Mouse (Mus musculus): ENCODE data around the gene Gnaq. TPM values are rescaled to one million over a fixed set of nuclear protein-coding genes. Genes with fewer than 3 reads are reported as not detected.

Gene Gnaq
- total and polyA plus RNA-seq, 3 experiments: 8.1 to 12.9 (median 8.2) TPM

DNA sequence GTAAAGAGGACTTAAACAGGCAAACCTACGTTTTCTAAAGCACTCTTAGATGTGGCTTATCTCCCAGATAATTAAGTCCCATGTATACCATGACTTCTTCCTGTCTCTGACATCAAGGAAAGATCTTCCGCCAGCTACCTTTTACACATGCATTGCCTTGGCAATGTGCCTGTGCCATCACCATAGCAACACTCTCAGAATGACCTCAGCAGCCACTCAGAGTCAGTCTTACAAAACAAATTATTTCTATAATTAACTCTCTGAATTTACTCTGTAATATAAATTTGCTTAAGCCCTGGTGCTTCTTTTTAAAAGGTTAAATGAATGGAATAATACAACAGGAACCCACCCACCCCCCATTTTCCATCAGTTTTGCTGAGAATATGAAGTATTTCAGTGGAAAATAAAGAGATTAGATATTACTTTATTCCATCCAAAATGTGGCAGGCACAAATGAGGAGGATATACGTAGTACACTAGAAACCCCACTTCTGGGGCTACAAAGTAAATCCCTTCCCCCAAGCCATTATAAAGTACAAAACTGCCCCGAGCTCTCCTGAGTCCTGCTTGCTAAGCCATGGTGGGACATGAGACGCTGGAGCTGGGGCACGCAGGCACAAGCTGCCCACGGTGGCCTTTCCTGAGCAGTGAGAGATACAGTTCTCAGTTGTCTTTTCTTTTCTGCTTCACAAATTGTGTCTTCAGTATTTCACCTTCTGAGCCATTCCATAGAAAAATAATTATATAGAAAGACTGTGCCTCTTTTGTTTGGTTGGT lies 195.6 kb downstream of the Gnaq start:
- Histone ChIP-seq H3K27ac (ENCODE audit: insufficient read depth, low read depth) (peak overlapping the region; percentile 86), H3K4me3 (replicated peaks in 1 of 3; ENCODE audit: low read depth in 2 of 3, low read length in 2 of 3, poor library complexity in 1 of 3) (peak overlapping the region in 2 of 3 experiments; percentile 6 to 17), H3K4me2 (ENCODE audit: insufficient read depth, low read depth, poor library complexity, severe bottlenecking) (peak overlapping the region; percentile 96), H3K79me2 (replicated peaks; ENCODE audit: control insufficient read depth, extremely low read depth, insufficient read depth, poor library complexity, severe bottlenecking) (0 out of 2 replicates have a peak, but pooled peaks cover 3% of the 10 kb centered on the region), H3K36me3 (replicated peaks in 1 of 2; ENCODE audit: control insufficient read depth in 1 of 2, insufficient read depth in 1 of 2, low read length in 1 of 2) (peaks cover 0 to 14% of the 10 kb centered on the region in 2 experiments), H3K27me3 (replicated peaks) (no peaks in the 10 kb centered on the region), H3K4me1 (ENCODE audit: control insufficient read depth in 1 of 2, insufficient read depth in 2 of 2) (peaks cover 8 to 77% of the 10 kb centered on the region in 2 experiments; a peak in 3 of 4 replicates), H3K9me3 (replicated peaks; ENCODE audit: low read length) (no peaks in the 10 kb centered on the region), H3K9ac (ENCODE audit: insufficient read depth, low read depth) (peak overlapping the region; percentile 91)
- in situ Hi-C loops (cut with MboI; ENCODE audit: low pct_ligation_motif_present, low pct_unique_long_range_greater_than_20kb, low sequenced_read_pairs): loop anchor here (10.0 to 25.0 kb wide), 3 partner anchors 63 to 266 kb away; partner anchors contain the start of gene Gnaq
- dilution Hi-C loops (cut with MboI; ENCODE audit: extremely low pct_ligation_motif_present, extremely low pct_unique_long_range_greater_than_20kb, low sequenced_read_pairs): no loop called here
- TF ChIP-seq USF2 (conservative IDR thresholded peaks at IDR 0.05; ENCODE audit: low read depth, low read length): no peak
- peak; percentile 87 for TF ChIP-seq MEF2A (IDR thresholded peaks at IDR 0.05; ENCODE audit: borderline replicate concordance, low read depth, low read length)
- TF ChIP-seq PAX5 (IDR thresholded peaks at IDR 0.05; ENCODE audit: low read length): no peak
- no peak for TF ChIP-seq RCOR1 (conservative IDR thresholded peaks at IDR 0.05; ENCODE audit: low read depth, low read length)
- TF ChIP-seq UBTF (IDR thresholded peaks at IDR 0.05; ENCODE audit: low read depth, low read length): no peak
- TF ChIP-seq NELFE (IDR thresholded peaks at IDR 0.05; ENCODE audit: low read depth, low read length): no peak; the same call in 1 of the 2 replicates
- TF ChIP-seq TBP (conservative IDR thresholded peaks at IDR 0.05; ENCODE audit: low read depth, low read length): peak; percentile 50; the same call in 1 of the 2 replicates
- no peak for TF ChIP-seq USF1 (IDR thresholded peaks at IDR 0.05; ENCODE audit: low read depth, low read length)
- no peak for TF ChIP-seq RAD21 (IDR thresholded peaks at IDR 0.05; ENCODE audit: low read depth, low read length)
- TF ChIP-seq JUND (conservative IDR thresholded peaks at IDR 0.05; ENCODE audit: low read depth, low read length): peak; percentile 94
- no peak for TF ChIP-seq KAT2A (IDR thresholded peaks at IDR 0.05; ENCODE audit: insufficient replicate concordance, low read length)
- TF ChIP-seq NRF1 (IDR thresholded peaks at IDR 0.05; ENCODE audit: low read depth, low read length): no peak
- no peak for TF ChIP-seq MAFK (IDR thresholded peaks at IDR 0.05; ENCODE audit: insufficient replicate concordance, low read length)
- peak; percentile 90 for TF ChIP-seq MXI1 (IDR thresholded peaks at IDR 0.05; ENCODE audit: low read depth, low read length)
- no peak for TF ChIP-seq GABPA (IDR thresholded peaks at IDR 0.05; ENCODE audit: insufficient replicate concordance, low read depth, low read length)
- TF ChIP-seq JUN (IDR thresholded peaks at IDR 0.05; ENCODE audit: insufficient read depth, low read depth, low read length): peak; percentile 95
- TF ChIP-seq E2F4 (IDR thresholded peaks at IDR 0.05; ENCODE audit: insufficient replicate concordance, low read depth, low read length): no peak
- TF ChIP-seq CHD1 (IDR thresholded peaks at IDR 0.05; ENCODE audit: low read depth, low read length): no peak
- 0 out of 2 replicates have a peak, but pooled peaks have one; percentile 33 for TF ChIP-seq ZMIZ1 (IDR thresholded peaks at IDR 0.05; ENCODE audit: low read depth, low read length)
- no peak for TF ChIP-seq CTCF (conservative IDR thresholded peaks at IDR 0.05 in 1 of 2, IDR thresholded peaks at IDR 0.05 in 1 of 2; ENCODE audit: low read depth in 2 of 2, low read length in 2 of 2)
- no peak for TF ChIP-seq EP300 (IDR thresholded peaks at IDR 0.05; ENCODE audit: low read length)
- no peak for TF ChIP-seq TCF12 (IDR thresholded peaks at IDR 0.05; ENCODE audit: low read depth, low read length)
- no peak for TF ChIP-seq MYC (IDR thresholded peaks at IDR 0.05; ENCODE audit: low read depth, low read length)
- peak; percentile 22; the same call in 1 of the 2 replicates for TF ChIP-seq POLR2A (IDR thresholded peaks at IDR 0.05; ENCODE audit: low read depth, low read length)
- no peak for TF ChIP-seq MAX (IDR thresholded peaks at IDR 0.05; ENCODE audit: low read length)
- no peak for TF ChIP-seq ZNF384 (IDR thresholded peaks at IDR 0.05; ENCODE audit: low read depth, low read length)
- TF ChIP-seq MAZ (IDR thresholded peaks at IDR 0.05; ENCODE audit: low read depth, low read length): no peak
- TF ChIP-seq POLR2AphosphoS2 (IDR thresholded peaks at IDR 0.05; ENCODE audit: low read depth, low read length): no peak
- no peak for TF ChIP-seq CHD2 (IDR thresholded peaks at IDR 0.05; ENCODE audit: low read length)
- TF ChIP-seq ZKSCAN1 (IDR thresholded peaks at IDR 0.05; ENCODE audit: borderline replicate concordance, low read depth, low read length): no peak
- TF ChIP-seq SMC3 (IDR thresholded peaks at IDR 0.05; ENCODE audit: low read depth, low read length): no peak
- no peak for TF ChIP-seq ELF1 (IDR thresholded peaks at IDR 0.05; ENCODE audit: low read depth, low read length)
- TF ChIP-seq ZC3H11A (IDR thresholded peaks at IDR 0.05; ENCODE audit: low read depth, low read length): no peak
- no peak for TF ChIP-seq SIN3A (IDR thresholded peaks at IDR 0.05; ENCODE audit: low read length)
- peak; percentile 74 for TF ChIP-seq ETS1 (conservative IDR thresholded peaks at IDR 0.05; ENCODE audit: low read depth, low read length)
- TF ChIP-seq HCFC1 (IDR thresholded peaks at IDR 0.05; ENCODE audit: low read depth, low read length): no peak
- TF ChIP-seq IRF4 (IDR thresholded peaks at IDR 0.05; ENCODE audit: low read depth, low read length): peak; percentile 95
- peak; percentile 40; the same call in 1 of the 2 replicates for TF ChIP-seq BHLHE40 (IDR thresholded peaks at IDR 0.05; ENCODE audit: low read depth, low read length)
- peak; percentile 92 for DNase-seq (ENCODE audit: extremely low read depth)

Measured in CH12.LX (cell line).